Mouse (Mus musculus) thymus, postnatal 4 days (tissue): Measurements from ENCODE around the gene Setd6.

Experiments
- DNase-seq: peaks from one replicate; pipeline ENCODE4 v3.0.0; 2021

Setd6 gene

DNA sequence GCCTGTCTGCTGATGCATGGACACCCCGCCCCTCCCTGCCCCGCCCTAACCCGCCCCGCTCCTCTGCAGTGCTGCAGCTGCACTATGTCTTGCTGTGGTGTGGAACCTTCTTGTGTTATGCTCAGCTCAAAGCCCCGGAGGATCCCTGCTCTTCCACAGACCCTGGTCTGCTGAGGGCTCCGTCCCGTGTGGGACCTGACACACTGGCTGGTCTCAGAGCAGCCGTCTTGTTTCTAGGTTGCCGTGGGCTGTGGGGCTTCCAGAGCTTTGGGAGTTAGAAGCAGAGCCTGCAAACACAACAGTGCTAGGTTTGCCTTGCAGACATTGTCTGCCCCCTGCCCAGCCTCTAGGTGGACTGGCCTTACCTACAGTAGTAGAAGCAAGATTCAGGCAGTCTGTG is 3.3 kb upstream of the Setd6 start:
- no peak for DNase-seq

- peak; percentile 86 for DNase-seq
Measured at GRCm38 (mm10) chr8:95713100-95714010, 2.3 kb upstream of the Setd6 start.

DNA sequence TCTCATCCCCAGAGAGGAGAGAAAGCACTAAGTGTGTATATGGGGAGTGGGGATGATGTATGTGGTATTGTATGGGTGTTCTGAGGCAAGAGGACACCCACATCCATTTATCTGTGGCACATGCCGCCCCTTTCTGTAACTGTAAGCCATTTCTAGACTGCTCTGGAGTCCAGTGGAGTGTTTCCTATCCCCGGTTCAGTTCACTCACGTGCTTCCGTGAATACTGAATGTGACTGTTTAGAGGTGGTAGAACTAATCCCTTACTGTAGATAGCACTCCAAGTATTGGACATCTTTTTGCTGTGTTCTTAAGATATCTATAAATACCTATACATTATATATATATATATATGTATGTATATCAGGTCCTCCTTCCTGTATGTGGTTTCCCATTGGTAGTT is 1.3 kb upstream of the Setd6 start:
- no peak for DNase-seq

GRCm38 (mm10) chr8:95714837-95715413 is 756 bp upstream of the Setd6 start:
- DNase-seq, result no peak

GRCm38 (mm10) chr8:95716546-95717335 is 1.1 kb downstream of the Setd6 start:
- DNase-seq, result no peak

GRCm38 (mm10) chr8:95727625-95728024 is 11.9 kb downstream of the Setd6 start:
- no peak for DNase-seq

- no peak for DNase-seq
Measured at GRCm38 (mm10) chr8:95738596-95738995, 22.9 kb downstream of the Setd6 start.

- DNase-seq, result no peak
Measured at GRCm38 (mm10) chr8:95741732-95742131, 26.1 kb downstream of the Setd6 start.

- DNase-seq, result no peak
Measured at GRCm38 (mm10) chr8:95748028-95748427, 32.3 kb downstream of the Setd6 start.

- DNase-seq, result no peak
Measured at GRCm38 (mm10) chr8:95751924-95752323, 36.2 kb downstream of the Setd6 start.

DNA sequence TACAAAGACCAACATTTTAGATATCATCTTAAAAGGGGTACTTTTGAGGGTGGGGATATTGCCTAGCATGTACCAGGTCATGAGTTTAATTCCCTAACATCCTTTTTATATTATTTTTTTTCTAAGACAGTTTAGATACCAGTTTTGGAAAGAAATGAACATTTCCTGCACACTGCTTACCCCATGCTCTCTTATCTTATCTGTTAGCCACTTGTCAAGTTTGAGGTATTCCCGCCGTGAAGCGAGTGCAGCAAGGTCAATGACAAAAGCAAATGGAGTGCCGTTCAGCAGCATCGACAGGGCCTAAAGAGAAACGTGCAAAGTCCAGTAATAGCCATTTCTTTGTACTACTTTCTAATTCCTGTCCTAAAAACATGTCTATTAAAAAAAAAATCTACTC is 44.6 kb downstream of the Setd6 start:
- DNase-seq, result no peak

- no peak for DNase-seq
Measured at GRCm38 (mm10) chr8:95764133-95764532, 48.5 kb downstream of the Setd6 start.
